Mouse (Mus musculus) activated CD4-positive, CD25-positive, alpha-beta regulatory T cell, adult 4 months (primary cell): ENCODE measurements around the gene Slc5a3. TPM values are rescaled to one million over a fixed set of nuclear protein-coding genes. Genes with fewer than 3 reads are reported as not detected.
A peak's percentile ranks its signal among the peaks of the same experiment; 100 is the strongest.

Experiments
- ATAC-seq: one replicate; pipeline ENCODE4 v1.8.0; 2017
- polyA plus RNA-seq, 2 experiments: library from polyadenylated mRNA; unstranded; fragments of 100-300 nt; shearing (Covaris generic); gene quantifications; one replicate each; pipeline ENCODE4 v1.2.1; 2017

The Slc5a3 gene
- polyA plus RNA-seq = 1 to 10 TPM; 4.4 to 6.9 TPM

DNA sequence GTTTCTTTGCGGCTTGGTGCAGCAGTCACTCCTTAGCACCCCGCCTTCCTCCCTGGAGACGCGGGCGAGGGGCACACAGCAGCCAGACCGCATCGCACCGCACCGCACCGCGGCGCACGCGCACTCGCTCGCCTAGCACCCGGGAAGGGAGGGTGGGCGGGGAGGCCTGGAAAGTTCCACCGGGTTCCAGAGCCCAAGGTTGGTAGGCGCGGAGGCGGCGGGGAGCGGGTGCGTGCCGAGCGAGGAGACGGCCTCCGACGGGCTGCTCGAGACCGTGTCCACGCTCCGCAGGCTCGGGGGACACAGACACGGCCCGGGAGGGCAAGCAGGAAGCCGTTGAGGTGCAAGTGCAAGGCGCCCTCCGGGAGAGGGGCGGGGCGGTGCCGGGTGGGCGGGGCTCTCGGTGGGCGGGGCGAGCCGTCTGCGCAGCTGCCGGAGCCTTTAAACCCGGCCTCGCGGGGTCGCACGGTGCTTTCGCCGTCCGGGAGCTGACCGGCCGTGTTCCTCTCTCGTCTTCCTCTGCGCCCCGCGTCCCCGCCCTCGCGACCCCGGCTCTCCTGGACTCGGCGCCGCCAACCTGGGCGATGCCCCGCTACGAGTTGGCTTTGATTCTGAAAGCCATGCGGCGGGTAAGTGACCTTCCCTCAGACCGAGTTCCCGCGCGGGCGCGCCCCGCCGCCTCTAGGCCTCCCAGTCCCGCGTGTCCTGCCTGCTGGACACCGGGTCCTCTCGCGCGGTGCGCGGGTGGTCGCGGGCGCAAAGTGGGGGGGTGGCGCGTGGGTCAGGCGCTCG, at the start of gene Slc5a3, which contains the start of the genes Mrps6 and Gm49711:
Gene Slc5a3 (plus strand): TSS at position 471 of the 792 bp plus-strand sequence.
Gene Mrps6 (plus strand): TSS at position 419 of the 792 bp plus-strand sequence.
Gene Gm49711 (plus strand): TSS at position 465 of the 792 bp plus-strand sequence.
- ATAC-seq = peak; percentile 45

DNA sequence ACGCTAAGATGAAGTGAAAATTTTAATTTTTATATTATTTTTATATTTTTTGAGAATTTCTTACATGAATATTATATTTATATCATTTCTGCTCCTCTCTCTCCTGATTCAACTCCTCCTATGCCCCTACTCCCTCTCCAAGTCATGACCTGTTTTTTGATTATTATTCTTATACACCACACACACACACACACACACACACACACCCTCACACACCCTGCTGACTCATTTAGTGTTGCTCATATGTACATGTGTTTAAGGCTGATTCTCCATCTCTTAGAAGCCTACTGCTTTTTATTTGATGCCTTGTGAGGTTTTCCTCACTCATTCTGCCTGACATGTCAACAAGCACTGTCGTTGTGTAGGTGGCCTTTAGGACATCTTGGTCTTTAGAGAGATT, 48.5 kb upstream of the Slc5a3 start:
- ATAC-seq = no peak

DNA sequence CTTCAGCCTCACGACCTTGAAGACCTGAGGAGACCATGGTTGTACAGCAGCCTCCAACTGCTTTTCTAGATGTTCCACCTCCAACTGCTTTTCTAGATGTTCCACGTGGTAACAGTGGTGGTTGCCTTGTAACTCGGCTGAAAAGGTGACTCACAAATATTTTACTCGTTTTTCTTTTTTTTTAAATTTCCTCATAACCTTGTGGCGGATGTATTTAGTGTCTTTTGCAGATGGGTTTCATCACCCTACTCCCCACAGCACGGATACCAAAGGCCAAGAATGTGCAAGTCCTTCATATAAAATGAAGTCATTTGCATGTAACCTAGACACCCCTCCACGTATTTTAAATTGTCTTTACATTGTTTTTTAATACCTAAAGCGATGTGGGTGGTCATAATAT, 41.3 kb upstream of the Slc5a3 start:
- ATAC-seq = no peak

DNA sequence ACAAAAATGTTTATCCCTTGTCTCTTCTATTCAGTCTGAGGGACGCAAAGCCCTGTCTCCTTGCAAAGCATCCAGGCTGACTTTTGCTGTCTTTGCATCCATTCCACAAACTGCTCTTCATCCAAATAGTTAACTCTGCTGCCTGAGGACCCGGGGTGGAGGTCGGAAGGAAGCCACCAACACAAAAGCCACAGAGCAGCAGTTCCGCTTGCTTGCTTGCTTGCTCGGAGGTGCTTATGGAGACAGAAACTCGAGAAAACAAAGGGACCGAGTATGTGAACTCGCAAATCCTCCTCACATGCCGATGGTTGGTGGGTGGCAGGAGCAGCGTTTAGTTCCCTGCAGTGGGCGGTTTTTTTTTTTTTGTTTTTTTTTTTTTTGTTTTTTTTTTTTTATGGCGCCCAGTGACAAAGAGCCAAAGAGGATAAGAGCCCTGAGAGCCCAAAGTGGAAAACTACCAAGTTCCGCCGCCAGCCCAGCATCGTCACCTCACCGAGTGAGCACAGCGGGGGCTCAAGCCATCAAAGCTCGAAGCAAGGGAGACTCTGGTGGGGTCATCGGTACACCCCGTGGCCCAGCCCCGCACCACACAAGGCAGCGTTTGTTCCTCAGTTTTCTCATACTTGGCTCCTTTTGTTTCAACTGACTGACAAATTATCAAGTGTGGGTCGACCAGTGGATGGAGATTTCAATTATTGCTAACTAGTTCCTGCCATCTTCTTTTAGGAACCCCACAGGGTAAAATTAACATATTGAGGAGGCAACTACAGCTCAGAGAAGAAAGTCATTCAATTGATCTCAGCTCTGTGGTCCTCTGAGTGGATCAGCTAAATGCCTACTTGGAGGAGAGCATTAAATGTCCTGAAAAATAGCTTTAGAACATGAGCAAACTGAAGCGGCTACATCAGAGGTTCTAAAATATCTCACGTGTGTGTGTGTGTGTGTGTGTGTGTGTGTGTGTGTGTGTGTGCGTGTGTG, 38.7 kb upstream of the Slc5a3 start:
- peak; percentile 78 for ATAC-seq

DNA sequence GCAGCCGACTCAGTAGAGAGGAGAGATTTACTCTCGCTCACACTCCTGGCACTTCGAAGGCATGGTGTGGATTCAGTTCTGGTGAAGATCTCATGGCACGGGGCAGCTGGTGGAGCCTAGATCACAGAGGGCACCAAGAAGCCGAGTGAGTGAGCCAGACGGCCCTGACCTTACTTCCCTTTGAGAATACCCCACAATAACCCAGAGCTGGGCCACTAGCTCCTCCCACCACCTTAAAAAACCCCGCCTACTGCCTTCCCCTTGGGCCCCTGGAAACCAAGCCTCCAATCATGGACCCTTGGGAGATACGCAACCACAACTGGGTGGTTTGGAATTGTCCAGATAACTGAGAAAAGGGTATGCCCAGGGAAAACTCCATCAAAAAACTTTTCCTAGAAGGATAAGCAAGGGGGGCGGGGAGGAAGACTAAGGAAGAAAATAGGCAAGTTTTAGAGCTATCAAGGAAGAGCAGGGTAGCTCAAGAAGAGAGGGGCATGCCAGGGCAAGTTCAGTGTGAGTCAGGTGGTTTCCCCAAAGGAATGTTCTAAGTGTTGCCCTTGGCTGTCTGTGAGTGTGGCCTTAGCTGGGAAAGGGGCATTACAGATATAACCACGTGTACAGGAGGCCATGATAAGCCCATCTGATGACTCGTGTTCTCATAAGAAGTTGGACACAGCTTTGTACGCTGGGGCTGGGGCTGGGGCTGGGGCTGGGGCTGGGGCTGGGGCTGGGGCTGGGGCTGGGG, 36.3 kb upstream of the Slc5a3 start:
- no peak for ATAC-seq

DNA sequence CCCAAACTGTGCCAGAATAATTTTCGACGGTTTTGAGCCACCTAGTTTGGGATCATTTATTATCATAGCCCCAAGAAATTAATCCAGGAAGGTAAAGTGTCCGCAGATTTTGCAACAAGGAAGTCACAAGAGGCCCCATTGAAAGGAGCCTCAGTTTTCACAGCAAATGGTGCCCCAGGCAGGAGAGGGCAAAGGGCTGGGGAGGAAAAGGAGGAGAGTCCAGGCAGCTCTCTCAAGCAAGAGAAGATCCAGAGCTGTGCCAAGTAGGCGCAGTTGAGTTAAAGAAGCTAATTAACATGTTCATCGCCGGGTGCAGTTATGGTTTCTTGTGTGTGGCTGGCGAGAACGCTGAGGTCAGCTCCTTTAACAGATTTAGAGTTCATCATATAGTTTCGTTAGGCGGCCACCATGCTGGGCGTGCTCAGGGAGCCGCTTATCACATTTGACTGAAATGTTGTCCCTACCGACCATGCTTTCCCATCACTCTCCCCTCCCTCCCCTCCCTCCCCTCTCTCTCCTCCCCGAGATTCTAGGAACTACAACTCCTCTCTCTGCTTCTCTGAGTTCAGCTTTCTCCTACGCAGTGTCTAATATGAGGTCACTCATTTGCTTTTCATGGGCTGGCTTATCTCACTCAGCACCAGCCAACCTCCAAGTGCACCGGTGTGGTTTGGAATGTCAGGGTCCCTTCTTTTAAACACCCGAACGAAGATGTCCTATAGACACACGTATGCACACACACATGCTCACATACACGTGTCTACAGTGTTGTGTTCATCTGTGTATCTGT, 35.4 kb upstream of the Slc5a3 start:
- no peak for ATAC-seq

DNA sequence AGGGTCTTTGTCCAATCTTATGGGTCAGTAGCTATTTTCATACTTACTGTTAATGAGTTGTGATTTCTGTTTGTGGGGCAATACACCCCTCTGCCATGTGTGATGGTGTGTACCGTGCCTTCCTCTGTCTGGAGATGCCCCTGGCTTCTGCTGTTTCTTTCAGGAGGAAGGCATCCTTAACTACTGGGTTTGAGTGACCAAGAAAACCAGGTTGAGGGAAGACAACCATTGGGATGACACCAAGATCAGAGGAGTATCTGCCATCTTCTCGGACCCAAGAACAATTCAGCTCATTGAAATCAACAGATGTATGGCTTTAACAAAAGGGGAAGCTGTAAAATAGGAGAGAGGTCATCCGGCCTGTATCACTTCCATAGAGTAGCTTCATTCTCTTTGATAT, 24.8 kb upstream of the Slc5a3 start:
- ATAC-seq = no peak

DNA sequence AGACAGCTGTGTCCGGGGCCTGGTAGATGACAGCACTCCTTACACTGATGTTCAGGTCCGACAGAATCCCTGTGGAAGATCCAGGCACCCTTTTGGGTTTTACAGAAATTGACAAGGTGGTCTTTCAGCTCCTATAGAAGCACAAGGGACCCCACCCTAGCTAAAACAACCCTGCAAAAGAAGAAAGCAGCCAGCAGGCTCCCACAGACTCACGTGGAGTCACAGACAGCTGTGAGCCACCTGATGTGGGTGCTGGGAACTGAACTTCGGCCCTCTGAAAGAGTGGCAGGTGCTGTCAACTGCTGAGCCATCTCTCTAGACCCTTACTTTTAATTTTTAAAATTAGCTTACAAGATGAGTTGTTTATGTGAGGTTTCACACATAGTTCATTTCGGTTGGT, 23.4 kb upstream of the Slc5a3 start:
- ATAC-seq = no peak

DNA sequence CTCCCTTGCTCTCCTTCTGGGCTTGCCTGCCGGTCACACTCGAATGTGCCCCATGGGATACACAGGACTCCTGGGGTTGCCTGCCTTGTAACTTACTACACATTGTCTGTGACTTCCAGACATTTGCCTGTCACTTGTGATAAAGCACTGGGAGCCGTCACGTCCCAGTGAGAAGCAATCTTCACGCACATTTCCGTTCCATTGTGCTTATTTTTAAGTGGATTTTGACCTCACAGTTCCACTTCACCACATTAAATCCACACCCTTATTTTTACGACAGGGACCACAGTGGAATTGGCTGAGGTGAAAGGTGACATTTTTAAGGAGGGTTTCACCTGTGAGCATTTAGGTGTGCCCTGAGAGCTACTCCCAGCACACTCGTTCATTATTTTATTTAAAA, 21.4 kb upstream of the Slc5a3 start:
- no peak for ATAC-seq

DNA sequence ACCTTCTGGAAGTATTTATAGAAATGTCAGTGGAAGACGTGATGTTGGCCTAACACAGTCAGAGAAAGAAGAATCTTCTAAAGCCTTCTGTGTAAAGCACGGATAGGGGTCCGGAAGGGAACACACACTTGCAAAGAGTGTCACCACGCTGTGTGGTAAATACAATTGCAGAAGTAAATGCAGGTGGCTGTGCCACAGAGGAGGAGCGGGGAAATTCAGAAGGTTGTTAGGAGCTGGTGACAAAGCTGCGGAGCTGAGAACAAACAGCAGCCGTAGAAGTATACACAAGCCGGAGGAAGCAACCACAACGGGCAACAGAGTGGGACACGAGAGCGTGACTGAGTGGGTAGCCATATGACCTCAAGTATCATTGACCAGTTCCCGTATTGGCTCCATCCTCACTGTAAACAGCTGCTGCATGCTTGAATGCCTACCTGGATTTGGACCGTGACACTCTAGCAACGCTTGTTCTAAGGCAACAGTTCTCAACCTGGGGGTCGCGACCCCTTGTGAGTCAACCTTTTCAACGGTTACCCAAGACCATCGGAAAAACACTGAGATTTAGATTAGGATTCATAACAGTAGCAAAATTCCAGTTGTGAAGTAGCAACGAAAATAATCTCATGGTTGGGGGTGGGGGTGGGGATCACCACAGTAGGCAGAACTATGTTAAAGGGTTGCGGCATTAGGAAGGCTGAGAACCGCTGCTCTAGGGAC, 20.1 kb upstream of the Slc5a3 start:
- no peak for ATAC-seq

DNA sequence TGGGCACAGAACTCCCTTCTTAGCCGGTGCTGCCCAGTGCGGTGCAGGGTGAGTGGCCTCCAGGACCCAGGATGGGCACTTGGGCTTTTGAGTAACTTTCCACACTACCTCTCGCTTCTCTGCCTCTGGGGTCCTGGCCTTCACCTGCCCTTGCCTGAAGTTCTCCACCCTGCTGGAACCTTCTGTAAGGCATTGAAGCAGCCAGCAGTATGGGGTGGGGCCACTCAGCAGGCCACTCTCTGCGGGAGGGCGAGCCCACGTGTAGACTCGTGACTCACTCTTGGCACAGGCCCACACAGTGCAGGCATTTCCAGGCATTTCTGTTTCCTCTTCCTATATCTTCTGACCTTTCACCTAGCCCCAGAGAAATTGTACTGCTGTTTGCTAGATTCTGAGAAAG, 18.7 kb upstream of the Slc5a3 start:
- ATAC-seq = no peak

DNA sequence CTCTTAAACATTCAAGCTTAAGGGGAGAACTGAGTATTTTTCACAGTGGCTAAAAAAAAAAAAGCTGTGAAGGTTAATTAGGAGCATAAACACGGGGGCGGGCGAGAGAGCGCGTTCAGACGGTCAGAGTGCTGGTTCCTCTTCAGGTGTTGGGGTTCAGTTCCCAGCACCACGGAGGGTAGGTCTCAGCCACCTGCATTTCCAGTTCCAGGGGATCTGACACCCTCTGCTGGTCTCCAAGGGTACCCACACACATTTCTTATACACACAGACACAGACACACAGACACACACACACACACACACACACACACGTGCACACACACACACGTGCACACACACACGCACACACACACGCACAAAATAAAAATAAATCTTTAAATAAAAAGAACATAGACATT, 18.2 kb upstream of the Slc5a3 start:
- no peak for ATAC-seq

DNA sequence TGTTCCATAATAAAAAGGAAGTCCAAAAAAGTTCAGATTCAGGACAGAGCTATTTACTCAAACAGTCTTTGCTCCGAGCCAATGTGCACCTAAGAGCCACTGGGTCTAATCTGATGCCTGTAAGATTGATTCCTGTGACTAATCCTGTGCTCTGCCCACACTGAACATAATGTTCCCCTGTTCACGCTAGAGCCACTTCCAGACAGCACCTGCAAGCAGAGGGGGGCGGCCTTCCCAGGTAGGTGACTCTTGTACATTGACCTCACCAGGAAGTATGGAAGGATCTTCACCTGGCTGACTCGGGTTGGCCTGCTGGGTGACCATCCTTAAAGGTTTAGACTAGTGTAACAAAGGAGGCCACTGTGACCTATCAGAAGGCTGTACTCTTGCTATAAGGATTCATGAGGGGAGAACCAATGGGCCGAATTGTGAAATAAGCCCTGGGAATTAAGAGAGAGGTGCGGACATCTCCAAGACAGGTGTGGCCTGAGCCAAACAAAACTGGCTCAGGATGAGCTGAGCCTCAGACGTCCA, 6.3 kb upstream of the Slc5a3 start:
- ATAC-seq = no peak

DNA sequence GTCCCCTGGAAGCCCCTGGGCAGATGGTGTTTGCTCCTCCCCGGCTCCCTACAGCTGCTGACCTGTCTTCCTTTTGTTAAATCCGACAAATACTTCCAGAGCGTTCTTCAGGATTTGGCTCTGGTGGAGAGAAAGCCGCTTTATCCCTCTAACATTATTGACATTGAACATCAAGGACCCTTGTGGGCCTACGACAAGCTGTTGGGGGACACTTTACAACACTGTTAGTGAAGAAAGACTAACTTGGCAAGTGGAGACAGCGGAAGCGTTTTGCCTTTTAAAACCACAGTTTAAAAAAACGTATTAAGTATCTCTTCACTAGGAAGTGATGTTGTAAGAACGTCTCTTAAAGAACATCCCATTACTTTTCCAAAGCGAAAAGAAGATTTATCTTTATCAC, 5.6 kb upstream of the Slc5a3 start:
- no peak for ATAC-seq

DNA sequence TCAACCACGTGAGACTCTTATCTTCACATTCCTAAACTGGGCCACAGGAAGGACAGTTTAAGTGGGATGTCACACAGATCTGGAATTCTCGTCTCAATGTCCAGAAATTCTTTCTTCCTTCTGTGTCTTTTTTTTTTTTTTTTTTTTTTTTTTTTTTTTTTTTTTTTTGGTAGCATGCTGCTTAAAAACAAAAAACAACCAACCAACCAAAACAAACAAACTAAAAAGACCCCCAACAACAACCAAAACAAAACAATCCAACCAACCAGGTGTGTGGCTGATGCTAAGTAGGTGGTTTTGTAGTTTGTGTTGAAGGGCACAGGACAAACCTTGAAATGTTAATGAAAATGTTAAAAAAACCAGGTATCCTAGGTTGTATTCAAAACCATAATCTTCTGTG, 1.4 kb upstream of the Slc5a3 start:
- no peak for ATAC-seq

DNA sequence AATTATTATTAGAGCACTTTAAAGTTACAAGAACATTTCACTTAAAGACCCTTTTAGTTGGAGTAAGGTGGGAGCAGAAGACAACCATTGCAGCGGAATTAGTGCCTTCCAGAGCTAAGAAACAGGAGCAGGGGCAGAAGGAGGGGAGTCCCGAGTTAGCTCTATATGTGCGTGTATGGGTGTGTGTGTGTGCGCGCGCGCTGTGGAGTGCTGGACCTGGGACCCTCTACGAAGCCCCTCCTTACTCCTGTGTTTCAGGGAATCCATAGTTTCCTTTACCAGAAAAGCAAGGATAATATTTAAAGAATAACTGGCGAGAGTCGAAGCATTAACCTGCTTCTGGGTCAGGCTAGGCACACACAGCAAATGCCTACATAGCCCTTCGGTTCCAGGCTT, 668 bp upstream of the Slc5a3 start:
- ATAC-seq = no peak

DNA sequence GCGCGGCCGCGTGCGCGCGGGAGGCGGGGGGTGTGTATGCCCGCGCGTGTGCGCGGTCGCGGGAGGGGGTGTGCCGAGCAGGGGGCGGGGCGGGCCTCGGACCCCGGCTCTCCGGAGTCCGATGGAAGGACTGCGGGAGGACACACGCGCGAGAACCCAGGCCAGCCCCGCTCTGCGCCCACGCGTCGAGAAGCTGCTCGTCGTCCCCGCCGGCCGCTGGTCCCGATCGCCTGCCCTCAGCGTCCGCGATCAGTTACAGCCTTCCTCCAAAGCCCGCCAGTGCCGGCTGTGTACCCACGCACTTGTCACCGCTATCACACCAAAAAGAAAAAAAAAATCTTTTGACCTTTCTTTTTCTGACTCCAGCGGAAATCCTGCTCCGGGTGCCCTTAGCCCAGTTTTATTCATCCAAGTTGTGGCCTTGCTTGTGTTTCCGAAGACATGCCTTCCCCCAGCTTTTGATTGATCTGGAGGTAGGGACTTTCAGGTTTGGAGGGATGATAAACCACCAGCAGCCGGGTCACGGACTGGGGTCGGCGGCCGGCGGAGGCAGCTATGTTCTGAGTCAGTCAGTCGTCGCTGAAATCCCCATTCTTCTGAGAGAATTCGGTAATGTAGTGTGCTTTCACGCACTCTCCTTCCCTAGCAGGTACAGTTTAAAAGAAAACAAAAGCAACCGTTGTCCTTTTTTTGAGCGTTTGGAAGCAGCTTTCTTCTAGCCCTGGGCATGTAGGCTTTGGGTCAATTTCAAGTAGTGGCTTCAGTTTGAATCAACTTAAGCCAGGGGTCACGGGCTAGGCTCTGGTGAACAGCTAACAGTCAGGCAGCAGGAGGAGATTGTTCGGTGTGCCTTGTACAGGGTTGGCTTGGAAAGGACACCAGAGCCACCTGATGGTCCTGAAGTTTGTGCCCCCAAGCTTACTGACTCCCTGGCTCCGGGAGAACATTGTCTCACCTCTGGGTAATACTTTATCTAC, 810 bp downstream of the Slc5a3 start:
- peak; percentile 29 for ATAC-seq

DNA sequence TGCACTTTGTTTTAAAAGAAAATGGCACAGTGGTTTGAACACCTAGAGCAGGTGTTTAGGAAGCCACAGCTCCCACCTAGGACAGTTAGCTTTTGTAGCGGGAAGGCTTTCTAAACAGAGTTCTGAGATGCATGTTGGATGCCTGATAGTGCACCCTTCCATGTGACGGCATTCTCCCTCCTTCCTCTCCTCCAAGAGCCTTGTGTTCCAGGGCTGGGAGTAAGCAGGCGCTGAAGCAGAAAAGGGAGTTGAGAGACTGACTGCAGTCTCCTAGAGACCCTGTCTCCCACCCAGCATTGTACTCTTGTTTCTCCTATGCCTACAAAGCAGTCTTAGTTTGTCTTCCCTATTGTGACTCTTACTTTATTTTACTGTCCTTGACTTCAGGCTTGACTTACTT, 2.1 kb downstream of the Slc5a3 start:
- no peak for ATAC-seq

DNA sequence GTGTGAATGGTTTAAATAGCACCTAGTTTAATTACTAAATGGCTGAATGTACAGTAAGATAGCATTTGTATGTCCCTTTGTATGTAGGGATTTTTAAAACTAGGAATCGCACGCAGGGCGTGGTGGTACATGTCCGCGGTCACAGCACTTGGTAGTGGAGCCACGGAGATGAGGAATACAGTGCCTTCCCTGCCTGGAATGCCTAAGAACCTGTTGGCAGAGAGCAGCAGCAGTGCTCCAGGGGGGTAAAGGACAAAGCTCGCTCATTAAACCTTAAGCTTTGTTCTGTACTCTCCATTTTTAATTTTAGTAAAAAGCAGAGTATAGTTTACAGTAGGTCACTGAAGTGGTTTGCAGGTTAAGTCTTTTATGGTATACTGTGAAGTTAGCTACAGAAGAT, 3.5 kb downstream of the Slc5a3 start:
- ATAC-seq = no peak

DNA sequence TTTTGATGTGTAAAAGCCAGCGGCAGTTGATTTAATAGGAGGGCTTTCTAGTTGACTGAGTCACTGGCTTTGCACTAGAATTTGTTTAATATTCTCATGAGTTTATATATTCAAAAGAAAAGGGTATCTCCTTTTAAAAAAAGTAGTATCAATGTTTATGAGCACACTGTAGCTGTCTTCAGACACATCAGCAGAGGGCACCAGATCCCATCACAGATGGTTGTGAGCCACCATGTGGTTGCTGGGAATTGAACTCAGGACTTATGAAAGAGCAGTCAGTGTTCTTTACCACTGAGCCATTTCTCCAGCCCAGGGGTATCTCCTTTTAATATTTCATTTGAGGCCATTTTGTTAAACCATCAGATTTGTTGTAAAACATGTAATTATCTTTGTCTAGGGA, 4.7 kb downstream of the Slc5a3 start:
- ATAC-seq = no peak
